In the genomic region with DNA sequence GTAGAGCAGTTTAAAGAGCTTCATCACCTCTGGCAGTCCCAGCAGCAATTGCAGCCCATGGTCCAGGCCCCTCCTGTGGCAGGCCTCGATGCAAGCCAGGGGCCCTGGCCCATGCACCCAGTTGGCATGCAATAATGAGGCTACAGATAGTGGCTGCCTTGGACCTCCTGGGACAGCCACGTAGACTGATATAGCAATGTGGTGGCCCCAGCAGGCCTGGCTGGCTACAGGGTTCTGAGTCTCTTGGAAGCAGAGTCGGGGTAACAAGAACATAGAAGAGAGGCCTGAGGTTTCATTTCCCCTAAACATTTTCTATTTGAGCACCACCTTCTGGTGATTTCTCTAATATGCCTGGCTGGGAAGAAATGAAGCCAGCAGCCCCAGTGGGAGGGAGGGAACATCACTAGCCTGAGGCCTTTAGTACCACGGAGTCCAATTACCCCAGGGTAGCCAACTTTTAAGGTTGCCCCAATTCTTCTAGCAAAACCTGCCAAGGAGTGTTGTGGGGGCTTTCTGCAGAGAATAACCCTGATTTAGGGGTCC, we compare ENCODE assay signal across 9 mouse cellular contexts. TPM values are rescaled to one million over a fixed set of nuclear protein-coding genes. Genes with fewer than 3 reads are reported as not detected.
DNase-seq lines count a peak whose midpoint lies in the region; ATAC-seq and TF ChIP-seq lines count a peak whose summit lies in the region.
"Had no signal": no experiment of that assay in that cellular context is flagged by ENCODE, and none has a peak within 500 bp of the region (broad histone marks: within the 10 kb centered on the region; RNA-seq: fewer than 3 reads in every experiment).

No protein-coding gene starts in this region.

- no peak overlapping the region for H3K4me2 ChIP-seq in hindbrain, postnatal 0 days (ENCODE audit: low read depth, low read length)
- H3K4me2 ChIP-seq in hindbrain, embryonic 13.5 days = no peak overlapping the region
- H3K4me2 ChIP-seq in embryonic facial prominence, embryonic 14.5 days (ENCODE audit: low read depth, low read length) = no peak overlapping the region
- no peak overlapping the region for H3K4me2 ChIP-seq in stomach, postnatal 0 days (replicated peaks; ENCODE audit: low read depth)
- H3K4me2 ChIP-seq: embryonic facial prominence, embryonic 15.5 days had no signal

- H3K36me3 ChIP-seq in hindbrain, postnatal 0 days (ENCODE audit: insufficient read depth, low read length) = peaks cover 16% of the 10 kb centered on the region; the same call in 1 of the 2 replicates
- H3K36me3 ChIP-seq in hindbrain, embryonic 13.5 days = peaks cover 26% of the 10 kb centered on the region
- H3K36me3 ChIP-seq in embryonic facial prominence, embryonic 14.5 days (ENCODE audit: control insufficient read depth, insufficient read depth, low read length) = peaks cover 26% of the 10 kb centered on the region
- no peaks in the 10 kb centered on the region for H3K36me3 ChIP-seq in stomach, postnatal 0 days (ENCODE audit: control insufficient read depth, insufficient read depth, low read length)

- WGBS in hindbrain, postnatal 0 days = 62% methylated on average over 4 of the region's 4 CpGs
- 80% methylated on average over 4 of the region's 4 CpGs for WGBS in hindbrain, embryonic 13.5 days
- 71% methylated on average over 4 of the region's 4 CpGs for WGBS in embryonic facial prominence, embryonic 14.5 days
- 61% methylated on average over 4 of the region's 4 CpGs for WGBS in stomach, postnatal 0 days

- ATAC-seq in hindbrain, postnatal 0 days = 0 out of 2 replicates have a peak, but pooled peaks have one; percentile 22
- ATAC-seq in hindbrain, embryonic 13.5 days (ENCODE audit: low FRiP score) = no peak
- no peak for ATAC-seq in embryonic facial prominence, embryonic 14.5 days (ENCODE audit: low read depth)
- no peak for ATAC-seq in stomach, postnatal 0 days (ENCODE audit: low FRiP score, low TSS enrichment)

- H3K9ac ChIP-seq in hindbrain, postnatal 0 days (replicated peaks; ENCODE audit: low read length) = no peak overlapping the region
- H3K9ac ChIP-seq in hindbrain, embryonic 13.5 days = no peak overlapping the region
- no peak overlapping the region for H3K9ac ChIP-seq in embryonic facial prominence, embryonic 14.5 days (ENCODE audit: low read depth, low read length)
- no peak overlapping the region for H3K9ac ChIP-seq in stomach, postnatal 0 days (ENCODE audit: low read length)
- H3K9ac ChIP-seq: embryonic facial prominence, embryonic 15.5 days had no signal

- H3K27me3 ChIP-seq in hindbrain, postnatal 0 days (ENCODE audit: insufficient read depth, low read length) = no peaks in the 10 kb centered on the region
- H3K27me3 ChIP-seq in hindbrain, embryonic 13.5 days = no peaks in the 10 kb centered on the region
- no peaks in the 10 kb centered on the region for H3K27me3 ChIP-seq in embryonic facial prominence, embryonic 14.5 days (replicated peaks; ENCODE audit: control insufficient read depth, insufficient read depth, low read length)
- H3K27me3 ChIP-seq in stomach, postnatal 0 days (ENCODE audit: control insufficient read depth, insufficient read depth, low read length) = no peaks in the 10 kb centered on the region
- H3K27me3 ChIP-seq: embryonic facial prominence, embryonic 15.5 days had no signal

- H3K4me3 ChIP-seq in hindbrain, postnatal 0 days (ENCODE audit: low read length) = no peak overlapping the region
- H3K4me3 ChIP-seq in hindbrain, embryonic 13.5 days = no peak overlapping the region
- no peak overlapping the region for H3K4me3 ChIP-seq in embryonic facial prominence, embryonic 14.5 days (ENCODE audit: low read depth, low read length)
- H3K4me3 ChIP-seq in stomach, postnatal 0 days (ENCODE audit: low read depth, low read length) = no peak overlapping the region
- H3K4me3 ChIP-seq: embryonic facial prominence, embryonic 15.5 days had no signal

- no peak overlapping the region for H3K27ac ChIP-seq in hindbrain, postnatal 0 days
- H3K27ac ChIP-seq in hindbrain, embryonic 13.5 days = no peak overlapping the region
- H3K27ac ChIP-seq in embryonic facial prominence, embryonic 14.5 days (replicated peaks; ENCODE audit: low read depth, low read length) = no peak overlapping the region
- H3K27ac ChIP-seq in stomach, postnatal 0 days (replicated peaks) = no peak overlapping the region
- H3K27ac ChIP-seq: embryonic facial prominence, embryonic 15.5 days had no signal

- no peak for TF ChIP-seq EP300 in stomach, postnatal 0 days (optimal IDR thresholded peaks at IDR 0.05)

- TF ChIP-seq CTCF in hindbrain, postnatal 0 days (IDR thresholded peaks at IDR 0.05; ENCODE audit: low read depth) = peak; percentile 55; the same call in 1 of the 2 replicates
- peak; percentile 61 for TF ChIP-seq CTCF in stomach, postnatal 0 days (IDR thresholded peaks at IDR 0.05; ENCODE audit: low read depth)

- no peaks in the 10 kb centered on the region for H3K4me1 ChIP-seq in hindbrain, postnatal 0 days (ENCODE audit: insufficient read depth, low read length)
- H3K4me1 ChIP-seq in hindbrain, embryonic 13.5 days (replicated peaks) = no peaks in the 10 kb centered on the region
- H3K4me1 ChIP-seq in embryonic facial prominence, embryonic 14.5 days (ENCODE audit: control insufficient read depth, insufficient read depth, low read length) = no peaks in the 10 kb centered on the region
- H3K4me1 ChIP-seq in stomach, postnatal 0 days (replicated peaks; ENCODE audit: control insufficient read depth, insufficient read depth) = no peaks in the 10 kb centered on the region
- H3K4me1 ChIP-seq: embryonic facial prominence, embryonic 15.5 days had no signal

- DNase-seq in hindbrain, postnatal 0 days (ENCODE audit: low spot score) = peak; percentile 56
- DNase-seq in spleen, adult 18-20 months = peak; percentile 26 to 36
- DNase-seq in spleen, adult 12 weeks (ENCODE audit: low spot score) = no peak
- peak; percentile 17 for DNase-seq in embryonic facial prominence, embryonic 14.5 days (ENCODE audit: low spot score)
- DNase-seq in stomach, postnatal 0 days (ENCODE audit: low spot score) = no peak
- no peak for DNase-seq in ovary, postnatal 10 days (ENCODE audit: low spot score)
- DNase-seq: thymus, adult 2 months had no signal

- no peaks in the 10 kb centered on the region for H3K9me3 ChIP-seq in hindbrain, postnatal 0 days (ENCODE audit: low read length)
- no peaks in the 10 kb centered on the region for H3K9me3 ChIP-seq in hindbrain, embryonic 13.5 days
- no peaks in the 10 kb centered on the region for H3K9me3 ChIP-seq in embryonic facial prominence, embryonic 14.5 days (ENCODE audit: control insufficient read depth, low read length)
- no peaks in the 10 kb centered on the region for H3K9me3 ChIP-seq in stomach, postnatal 0 days (ENCODE audit: control insufficient read depth, low read length)
- H3K9me3 ChIP-seq: embryonic facial prominence, embryonic 15.5 days had no signal

RNA-seq across cellular contexts. Expression of gene Irf5, which starts 10.3 kb away (rescaled TPM):
- 2.4 and 3.9 TPM in 2 replicates for total RNA-seq in hindbrain, postnatal 0 days (2014; rRNA removed)
- 1.8 and 2.1 TPM in 2 replicates for polyA plus RNA-seq in hindbrain, postnatal 0 days (2015; fragmentation: Nextera tagmentation; extraction: Ambion mirVana)
- 2.1 and 2.7 TPM in 2 replicates for polyA plus RNA-seq in hindbrain, embryonic 13.5 days (2015; fragmentation: Nextera tagmentation; extraction: Ambion mirVana)
- 5.2 and 5.9 TPM in 2 replicates for polyA plus RNA-seq in embryonic facial prominence, embryonic 14.5 days (2014; fragmentation: Nextera tagmentation; extraction: Ambion mirVana)
- polyA plus RNA-seq in stomach, postnatal 0 days (2015; fragmentation: Nextera tagmentation; extraction: Ambion mirVana) = 9.3 and 11.5 TPM in 2 replicates

RNA-seq across cellular contexts. Expression of gene Kcp, which starts 29.0 kb away (rescaled TPM):
- total RNA-seq in hindbrain, postnatal 0 days (2014; rRNA removed) = 13.1 and 27.5 TPM in 2 replicates
- polyA plus RNA-seq in hindbrain, postnatal 0 days (2015; fragmentation: Nextera tagmentation; extraction: Ambion mirVana) = 7.6 and 7.7 TPM in 2 replicates
- polyA plus RNA-seq in hindbrain, embryonic 13.5 days (2015; fragmentation: Nextera tagmentation; extraction: Ambion mirVana) = 20.1 and 20.5 TPM in 2 replicates
- 18.5 and 23.7 TPM in 2 replicates for polyA plus RNA-seq in embryonic facial prominence, embryonic 14.5 days (2014; fragmentation: Nextera tagmentation; extraction: Ambion mirVana)
- 3.8 and 6.1 TPM in 2 replicates for polyA plus RNA-seq in stomach, postnatal 0 days (2015; fragmentation: Nextera tagmentation; extraction: Ambion mirVana)

Comparison
In these comparisons a context has a peak if more than half of its experiments do, and no peak if none do; other contexts are left out.
1. DNase-seq: peak in hindbrain, postnatal 0 days (single experiment), spleen, adult 18-20 months (2 of 2) and embryonic facial prominence, embryonic 14.5 days (single experiment); none in spleen, adult 12 weeks (single experiment), stomach, postnatal 0 days (single experiment) and ovary, postnatal 10 days (single experiment).